Mouse (Mus musculus) heart, adult 2 months (tissue): ENCODE results near the gene Sec14l1.

Experiments used
- CTCF ChIP-seq: fragments of 200-600 bp; IDR thresholded peaks from 2 replicates; pipeline ENCODE4 v1.8.1; 2022; ENCODE audit warnings: antibody characterized with exemption, mild to moderate bottlenecking, moderate library complexity
- EP300 ChIP-seq: fragments of 200-500 bp; IDR thresholded peaks from 2 replicates; pipeline ENCODE4 v1.6.1; 2011; ENCODE audit warnings: low read depth, low read length, control low read depth; ENCODE audit not compliant: insufficient read depth
- POLR2A ChIP-seq: fragments of 200-500 bp; IDR thresholded peaks from 2 replicates; pipeline ENCODE4 v1.6.1; 2011; ENCODE audit warnings: mild to moderate bottlenecking, low read depth, low read length, control low read depth; ENCODE audit not compliant: insufficient read depth

DNA sequence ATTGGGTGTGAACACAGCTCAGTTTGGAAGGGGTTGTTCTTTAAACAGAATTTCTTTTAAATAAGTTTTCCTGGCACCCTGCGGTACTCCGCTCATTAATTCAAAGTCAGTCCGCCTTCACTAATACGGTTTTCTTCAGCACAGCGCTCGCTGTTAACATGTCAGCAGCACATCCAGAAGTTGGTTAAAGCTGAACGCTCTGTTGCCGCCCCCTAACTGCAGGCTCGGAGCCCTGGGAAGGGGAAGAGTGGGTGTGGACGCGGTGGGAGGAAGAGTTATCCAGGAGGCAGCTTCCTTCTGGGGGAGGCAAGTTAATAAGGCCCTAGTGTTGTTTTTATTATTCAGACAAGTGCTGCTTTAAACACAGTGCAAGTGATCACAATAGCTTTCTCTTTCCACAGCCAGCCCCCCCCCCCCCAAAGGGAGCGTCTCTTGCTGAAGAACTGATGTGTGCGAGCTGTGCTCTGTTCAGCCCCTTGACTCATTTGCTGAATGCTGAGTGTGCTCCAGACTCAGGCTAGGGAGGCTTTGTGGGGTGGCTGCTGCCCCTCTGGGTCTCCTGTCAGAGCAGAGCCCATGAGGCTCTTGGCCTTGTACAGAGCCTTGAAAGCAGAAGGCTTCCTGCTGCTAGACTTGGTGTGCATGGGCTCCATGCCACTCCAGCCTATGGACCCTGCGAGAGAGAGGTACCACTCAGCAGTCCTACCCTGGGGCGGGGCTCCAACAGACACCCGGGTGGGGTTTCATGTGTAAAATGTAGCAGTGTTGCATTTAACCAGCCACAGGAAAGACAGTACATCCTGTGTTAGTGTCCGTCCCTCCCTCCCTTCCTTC, 20.7 kb downstream of the Sec14l1 start:
- TF ChIP-seq POLR2A (0 out of 2 replicates have a peak, but pooled peaks have one; percentile 26), EP300 (0 out of 2 replicates have a peak, but pooled peaks have one; percentile 37), CTCF (peak; percentile 50)
